Mouse (Mus musculus): ENCODE data around the gene Cysltr2. TPM values are rescaled to one million over a fixed set of nuclear protein-coding genes. Genes with fewer than 3 reads are reported as not detected.

Gene Cysltr2
- 0.11 TPM in 1 of 2 replicates, not detected in the other for polyA plus RNA-seq (2015; fragmentation: Nextera tagmentation; extraction: Ambion mirVana)

DNA sequence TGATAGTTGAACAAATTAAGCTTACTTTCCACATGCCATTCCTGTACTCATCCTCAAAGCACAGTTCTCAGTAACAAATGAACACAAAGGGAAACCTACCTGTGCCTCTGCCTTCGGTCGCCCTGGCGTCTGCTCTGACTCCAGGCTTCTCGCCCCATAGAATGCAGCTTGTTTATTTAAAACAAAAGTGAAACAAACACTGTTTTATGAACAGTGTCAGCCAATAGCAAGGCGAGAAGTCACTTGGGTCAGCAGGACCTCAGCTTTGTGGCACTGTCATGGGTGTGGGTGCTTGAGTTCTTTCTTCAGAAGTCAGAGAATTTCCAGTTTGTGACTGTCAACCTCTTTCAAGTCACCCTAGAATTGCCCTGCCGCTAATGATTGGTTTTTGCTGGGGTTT is at the start of gene Cysltr2:
Gene Cysltr2 (minus strand): TSS at position 178 of the 400 bp plus-strand sequence.
- Histone ChIP-seq H3K27me3 (no peaks in the 10 kb centered on the region), H3K4me3 (no peak within 1 kb of the TSS), H3K4me1 (replicated peaks) (no peaks in the 10 kb centered on the region), H3K9me3 (no peaks in the 10 kb centered on the region), H3K9ac (no peak within 1 kb of the TSS), H3K36me3 (no peaks in the 10 kb centered on the region), H3K27ac (replicated peaks) (no peak within 1 kb of the TSS), H3K4me2 (no peak within 1 kb of the TSS)
- ATAC-seq (ENCODE audit: low read depth) = no peak
- 46% methylated on average over 6 of the region's 6 CpGs for WGBS

DNA sequence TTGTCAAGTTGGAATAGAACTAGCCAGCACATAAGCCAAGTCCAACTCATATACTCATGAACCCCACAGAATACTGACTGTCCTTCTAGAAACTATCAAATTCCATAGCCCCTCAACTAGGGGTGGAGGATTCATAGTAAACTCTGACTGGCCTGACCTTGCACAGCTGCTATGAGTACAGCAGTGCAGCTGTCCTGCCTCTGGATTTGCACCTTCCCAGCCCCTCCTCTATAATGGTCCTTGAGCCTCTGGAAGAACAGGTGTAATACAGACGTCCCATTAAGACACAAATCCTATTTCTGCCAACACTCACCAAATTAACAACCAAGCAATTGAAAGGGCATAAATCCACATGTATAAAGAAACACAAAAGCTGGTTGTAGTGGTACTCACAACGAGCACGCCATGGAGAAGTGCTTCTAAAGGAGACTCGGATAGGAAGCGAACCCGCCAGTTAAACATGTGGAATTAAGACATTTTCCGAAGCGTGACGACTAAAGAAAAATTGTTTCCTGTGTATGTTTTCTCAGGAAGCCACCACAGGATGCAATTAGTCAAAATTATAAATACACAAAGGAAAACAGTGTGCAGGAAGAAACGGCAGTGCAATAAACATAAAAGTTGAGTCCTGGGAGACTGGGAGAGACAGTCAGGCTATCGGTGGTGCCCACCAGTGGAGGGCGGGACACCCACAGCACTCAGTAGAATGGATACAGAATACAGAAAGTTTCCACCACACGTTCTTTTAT is 46.1 kb upstream of the Cysltr2 start:
- no peak overlapping the region for H3K4me2 ChIP-seq
- WGBS = 68% methylated on average over 13 of the region's 13 CpGs
- H3K27ac ChIP-seq (replicated peaks) = no peak overlapping the region
- H3K4me3 ChIP-seq = no peak overlapping the region
- H3K27me3 ChIP-seq = no peaks in the 10 kb centered on the region
- H3K9ac ChIP-seq = no peak overlapping the region
- no peaks in the 10 kb centered on the region for H3K4me1 ChIP-seq (replicated peaks)
- H3K9me3 ChIP-seq = no peaks in the 10 kb centered on the region
- no peaks in the 10 kb centered on the region for H3K36me3 ChIP-seq
- ATAC-seq (ENCODE audit: low read depth) = no peak

DNA sequence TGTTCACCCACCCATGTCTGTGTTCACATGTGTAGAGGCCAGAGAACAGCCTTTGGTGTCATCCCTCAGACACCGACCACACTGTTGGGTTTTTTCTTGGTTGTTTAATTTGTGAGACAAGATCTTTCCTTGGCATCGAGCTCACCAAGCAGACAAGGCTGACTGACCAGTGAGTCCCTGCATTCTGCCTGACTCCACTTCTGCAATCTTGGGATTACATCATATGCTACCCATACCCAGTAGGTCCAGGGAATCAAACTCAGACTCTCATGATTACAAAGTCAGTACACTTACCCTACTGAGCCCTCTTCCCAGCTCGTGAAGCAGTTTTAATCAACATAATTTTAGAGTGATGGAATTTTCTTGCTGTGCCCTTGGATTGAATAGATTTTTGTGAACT is 44.0 kb upstream of the Cysltr2 start:
- no peaks in the 10 kb centered on the region for H3K9me3 ChIP-seq
- no peak overlapping the region for H3K4me3 ChIP-seq
- WGBS = 94% methylated on average over 3 of the region's 3 CpGs
- no peaks in the 10 kb centered on the region for H3K27me3 ChIP-seq
- no peak overlapping the region for H3K9ac ChIP-seq
- no peak for ATAC-seq (ENCODE audit: low read depth)
- no peaks in the 10 kb centered on the region for H3K36me3 ChIP-seq
- H3K27ac ChIP-seq (replicated peaks) = no peak overlapping the region
- no peak overlapping the region for H3K4me2 ChIP-seq
- no peaks in the 10 kb centered on the region for H3K4me1 ChIP-seq (replicated peaks)

DNA sequence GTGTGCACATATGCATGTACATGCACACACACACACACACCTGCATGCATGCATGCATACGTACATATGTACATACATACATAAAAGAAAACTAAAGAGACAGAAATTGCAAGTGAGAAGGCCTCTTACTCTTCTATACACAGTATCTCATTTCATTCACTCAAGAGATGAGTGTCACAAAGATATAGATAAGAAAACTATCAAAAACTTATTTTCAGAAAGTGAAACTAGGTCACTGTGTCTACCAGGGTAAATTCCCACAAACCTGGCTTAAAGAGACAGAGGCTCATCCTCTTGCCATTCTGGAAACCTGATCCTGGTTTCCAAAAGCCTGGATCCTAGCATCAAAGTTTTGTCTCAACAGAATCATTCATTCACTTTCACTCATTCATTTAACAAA is 39.3 kb upstream of the Cysltr2 start:
- Histone ChIP-seq H3K4me1 (replicated peaks) (no peaks in the 10 kb centered on the region), H3K36me3 (no peaks in the 10 kb centered on the region), H3K9me3 (no peaks in the 10 kb centered on the region), H3K4me2 (no peak overlapping the region), H3K27ac (replicated peaks) (no peak overlapping the region), H3K4me3 (no peak overlapping the region), H3K27me3 (no peaks in the 10 kb centered on the region), H3K9ac (no peak overlapping the region)
- no peak for ATAC-seq (ENCODE audit: low read depth)
- WGBS = 94% methylated on average over 1 of the region's 1 CpGs

DNA sequence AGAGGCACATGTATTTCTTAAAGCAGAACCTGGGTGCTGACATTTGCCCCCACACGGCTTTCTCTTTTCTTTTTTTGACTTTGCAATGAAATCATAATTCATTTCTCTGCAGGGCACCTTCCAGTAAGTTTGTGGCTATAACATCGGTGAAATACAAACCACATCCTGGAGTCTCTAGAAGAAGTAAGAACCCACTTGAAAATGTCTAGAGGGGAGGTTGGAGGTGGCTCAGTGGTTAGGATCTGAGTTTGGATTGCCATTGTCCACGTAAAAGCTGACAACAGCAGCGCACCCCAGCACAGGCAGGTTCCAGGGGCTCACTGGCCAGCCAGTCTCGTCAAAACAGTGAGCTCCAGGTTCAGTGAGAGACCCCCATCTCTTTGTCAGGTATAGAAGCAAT is 38.8 kb upstream of the Cysltr2 start:
- Histone ChIP-seq H3K9me3 (no peaks in the 10 kb centered on the region), H3K27me3 (no peaks in the 10 kb centered on the region), H3K4me2 (no peak overlapping the region), H3K27ac (replicated peaks) (no peak overlapping the region), H3K4me1 (replicated peaks) (no peaks in the 10 kb centered on the region), H3K36me3 (no peaks in the 10 kb centered on the region), H3K4me3 (no peak overlapping the region), H3K9ac (no peak overlapping the region)
- ATAC-seq (ENCODE audit: low read depth) = no peak
- WGBS = 84% methylated on average over 5 of the region's 5 CpGs

DNA sequence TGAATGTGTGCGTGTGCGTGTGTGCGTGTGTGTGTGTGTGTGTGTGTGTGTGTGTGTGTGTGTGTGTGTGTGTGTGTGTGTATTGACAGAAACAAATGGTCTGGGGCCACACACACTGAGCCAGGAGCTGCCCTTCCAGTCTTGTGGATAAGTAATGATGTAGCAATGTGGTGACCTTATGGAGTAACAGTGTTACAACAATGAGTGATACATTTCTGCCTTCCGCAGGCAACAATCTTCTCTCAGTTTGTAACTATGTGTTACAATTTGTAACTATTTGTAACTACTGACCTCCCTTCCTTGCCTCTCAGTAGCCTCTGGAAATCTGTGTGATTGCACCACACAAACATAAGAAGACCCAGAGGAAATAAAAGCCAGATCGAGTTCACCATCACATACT is 38.3 kb upstream of the Cysltr2 start:
- Histone ChIP-seq H3K27ac (replicated peaks) (no peak overlapping the region), H3K27me3 (no peaks in the 10 kb centered on the region), H3K4me3 (no peak overlapping the region), H3K4me2 (no peak overlapping the region), H3K36me3 (no peaks in the 10 kb centered on the region), H3K4me1 (replicated peaks) (no peaks in the 10 kb centered on the region), H3K9ac (no peak overlapping the region), H3K9me3 (no peaks in the 10 kb centered on the region)
- 77% methylated on average over 5 of the region's 5 CpGs for WGBS
- no peak for ATAC-seq (ENCODE audit: low read depth)

DNA sequence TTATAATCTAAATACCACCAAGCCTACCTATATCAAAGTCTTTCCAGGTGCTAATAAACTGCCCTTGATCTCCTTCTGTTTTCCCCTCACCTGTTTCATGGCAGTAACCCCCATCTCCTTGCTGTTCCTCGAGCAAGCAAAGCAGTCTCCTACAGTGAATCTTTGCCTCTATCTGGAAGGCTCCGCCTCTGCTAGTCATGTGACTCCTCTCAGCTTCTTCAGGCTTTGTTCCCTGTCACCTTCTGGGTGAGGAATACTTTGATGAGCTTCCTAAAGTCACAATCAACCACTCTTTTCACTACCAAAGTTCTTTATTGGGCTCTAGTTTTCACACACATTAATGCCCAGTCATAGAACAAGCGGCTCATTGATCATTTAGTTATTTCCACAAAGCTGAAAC is 37.5 kb upstream of the Cysltr2 start:
- Histone ChIP-seq H3K9ac (no peak overlapping the region), H3K36me3 (no peaks in the 10 kb centered on the region), H3K9me3 (no peaks in the 10 kb centered on the region), H3K4me1 (replicated peaks) (no peaks in the 10 kb centered on the region), H3K27ac (replicated peaks) (no peak overlapping the region), H3K4me2 (no peak overlapping the region), H3K4me3 (no peak overlapping the region), H3K27me3 (no peaks in the 10 kb centered on the region)
- no peak for ATAC-seq (ENCODE audit: low read depth)
- 63% methylated on average over 3 of the region's 3 CpGs for WGBS

DNA sequence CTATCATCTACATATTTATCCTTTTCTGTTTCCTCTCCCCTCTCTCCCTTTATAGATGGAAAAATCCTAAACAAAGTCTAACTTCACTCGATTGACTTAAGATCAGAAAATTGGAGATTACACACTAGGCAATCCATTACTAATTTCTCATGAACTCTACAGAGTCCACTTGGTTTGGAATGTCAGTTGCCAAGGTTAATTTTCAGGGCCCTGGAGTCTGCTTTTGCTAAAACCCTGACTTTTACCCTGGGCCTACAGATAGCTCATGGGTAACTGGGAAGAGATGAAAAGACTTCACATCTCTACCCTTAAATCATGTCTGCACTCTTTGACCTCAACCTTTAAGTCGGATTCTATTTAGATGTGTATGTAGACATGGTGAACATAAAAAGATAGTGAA is 34.6 kb upstream of the Cysltr2 start:
- no peaks in the 10 kb centered on the region for H3K9me3 ChIP-seq
- no peaks in the 10 kb centered on the region for H3K27me3 ChIP-seq
- no peak overlapping the region for H3K27ac ChIP-seq (replicated peaks)
- H3K4me2 ChIP-seq = no peak overlapping the region
- 88% methylated on average over 2 of the region's 2 CpGs for WGBS
- H3K4me1 ChIP-seq (replicated peaks) = no peaks in the 10 kb centered on the region
- no peak overlapping the region for H3K4me3 ChIP-seq
- no peaks in the 10 kb centered on the region for H3K36me3 ChIP-seq
- no peak for ATAC-seq (ENCODE audit: low read depth)
- no peak overlapping the region for H3K9ac ChIP-seq

DNA sequence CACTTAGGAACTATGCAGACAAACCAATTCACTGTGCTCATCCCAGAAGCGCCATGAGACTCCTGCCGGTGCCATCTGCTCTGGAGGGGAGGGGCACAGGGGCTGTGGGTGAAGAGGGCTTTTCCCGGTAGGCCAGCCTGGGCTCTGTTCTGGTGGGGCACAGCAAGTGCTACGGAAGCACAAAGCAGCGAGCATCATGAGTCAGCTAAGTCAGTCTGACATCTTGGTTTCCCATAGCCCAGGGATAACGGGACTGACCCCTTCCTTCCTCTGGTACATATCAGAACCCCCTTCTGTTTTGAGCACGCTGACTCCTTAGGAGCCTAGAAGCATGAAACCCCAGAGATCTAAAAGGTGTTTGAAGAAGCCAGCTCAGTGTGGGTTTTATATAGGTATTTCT is 15.5 kb upstream of the Cysltr2 start:
- H3K27ac ChIP-seq (replicated peaks) = no peak overlapping the region
- H3K4me3 ChIP-seq = no peak overlapping the region
- 51% methylated on average over 7 of the region's 7 CpGs for WGBS
- H3K9ac ChIP-seq = no peak overlapping the region
- no peaks in the 10 kb centered on the region for H3K9me3 ChIP-seq
- H3K27me3 ChIP-seq = no peaks in the 10 kb centered on the region
- no peak for ATAC-seq (ENCODE audit: low read depth)
- no peak overlapping the region for H3K4me2 ChIP-seq
- H3K36me3 ChIP-seq = no peaks in the 10 kb centered on the region
- H3K4me1 ChIP-seq (replicated peaks) = no peaks in the 10 kb centered on the region

DNA sequence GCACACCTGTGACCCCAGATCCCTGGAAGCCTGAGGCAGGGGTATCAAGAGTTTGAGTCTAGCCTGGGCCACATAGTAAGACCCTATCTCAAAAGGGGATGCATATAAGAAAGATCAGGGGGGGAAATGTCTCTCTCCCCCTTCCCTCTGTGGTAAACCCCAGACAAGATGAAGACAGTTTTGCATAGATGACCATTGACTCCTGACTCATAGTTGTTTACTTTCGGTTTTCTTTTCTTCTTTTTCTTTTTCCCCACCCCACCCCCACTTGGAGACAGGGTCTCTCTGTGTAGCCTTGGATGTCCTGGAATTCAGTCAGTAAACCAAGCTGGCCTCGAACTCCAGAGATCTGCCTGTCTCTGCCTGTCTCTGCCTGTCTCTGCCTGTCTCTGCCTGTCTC is 9.8 kb upstream of the Cysltr2 start:
- H3K9ac ChIP-seq = no peak overlapping the region
- H3K27me3 ChIP-seq = no peaks in the 10 kb centered on the region
- WGBS = 92% methylated on average over 2 of the region's 2 CpGs
- no peak for ATAC-seq (ENCODE audit: low read depth)
- H3K27ac ChIP-seq (replicated peaks) = no peak overlapping the region
- no peak overlapping the region for H3K4me3 ChIP-seq
- H3K4me2 ChIP-seq = no peak overlapping the region
- no peaks in the 10 kb centered on the region for H3K36me3 ChIP-seq
- no peaks in the 10 kb centered on the region for H3K4me1 ChIP-seq (replicated peaks)
- no peaks in the 10 kb centered on the region for H3K9me3 ChIP-seq

DNA sequence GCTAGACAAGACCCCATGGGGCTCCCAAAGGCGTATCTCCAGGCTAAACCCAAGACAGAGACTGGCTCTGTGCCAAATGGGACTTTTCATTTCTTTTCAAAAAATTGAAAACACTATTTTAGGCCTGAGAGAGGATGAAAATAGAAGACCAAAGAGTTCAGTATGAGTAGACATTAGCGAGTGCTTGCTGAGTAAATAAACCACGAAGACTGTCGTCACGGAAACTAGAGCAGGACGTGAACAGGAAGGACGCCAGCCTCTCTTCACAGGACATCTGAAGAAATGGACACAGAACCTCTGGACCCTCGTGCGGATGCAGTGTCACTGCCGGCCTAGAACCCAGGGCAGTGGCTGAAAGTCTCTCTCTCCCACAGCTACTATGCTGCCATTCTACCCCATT is 8.8 kb upstream of the Cysltr2 start:
- WGBS = 65% methylated on average over 10 of the region's 10 CpGs
- no peak overlapping the region for H3K4me3 ChIP-seq
- H3K4me1 ChIP-seq (replicated peaks) = no peaks in the 10 kb centered on the region
- H3K36me3 ChIP-seq = no peaks in the 10 kb centered on the region
- H3K4me2 ChIP-seq = no peak overlapping the region
- no peak overlapping the region for H3K27ac ChIP-seq (replicated peaks)
- ATAC-seq (ENCODE audit: low read depth) = no peak
- H3K9ac ChIP-seq = no peak overlapping the region
- no peaks in the 10 kb centered on the region for H3K9me3 ChIP-seq
- H3K27me3 ChIP-seq = no peaks in the 10 kb centered on the region

DNA sequence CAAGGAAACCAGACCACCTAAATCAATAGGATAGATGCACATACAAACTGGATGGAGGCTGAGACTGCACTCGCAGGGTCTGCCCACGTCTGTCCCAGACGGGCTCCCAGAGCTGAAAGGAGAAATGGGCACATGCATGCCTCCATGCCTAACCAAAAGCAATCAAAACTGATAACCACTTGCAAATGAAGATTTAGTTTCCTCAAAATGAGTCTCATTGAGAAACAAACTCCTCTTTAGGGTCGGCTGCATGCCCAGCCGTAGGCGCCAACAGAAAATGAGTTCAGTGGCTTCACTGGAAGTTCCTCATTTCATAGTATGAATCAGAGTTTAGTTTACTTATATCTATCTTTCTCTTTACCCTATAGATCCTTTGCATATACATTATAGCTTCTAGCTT is 7.9 kb upstream of the Cysltr2 start:
- WGBS = 94% methylated on average over 6 of the region's 6 CpGs
- H3K9ac ChIP-seq = no peak overlapping the region
- ATAC-seq (ENCODE audit: low read depth) = no peak

DNA sequence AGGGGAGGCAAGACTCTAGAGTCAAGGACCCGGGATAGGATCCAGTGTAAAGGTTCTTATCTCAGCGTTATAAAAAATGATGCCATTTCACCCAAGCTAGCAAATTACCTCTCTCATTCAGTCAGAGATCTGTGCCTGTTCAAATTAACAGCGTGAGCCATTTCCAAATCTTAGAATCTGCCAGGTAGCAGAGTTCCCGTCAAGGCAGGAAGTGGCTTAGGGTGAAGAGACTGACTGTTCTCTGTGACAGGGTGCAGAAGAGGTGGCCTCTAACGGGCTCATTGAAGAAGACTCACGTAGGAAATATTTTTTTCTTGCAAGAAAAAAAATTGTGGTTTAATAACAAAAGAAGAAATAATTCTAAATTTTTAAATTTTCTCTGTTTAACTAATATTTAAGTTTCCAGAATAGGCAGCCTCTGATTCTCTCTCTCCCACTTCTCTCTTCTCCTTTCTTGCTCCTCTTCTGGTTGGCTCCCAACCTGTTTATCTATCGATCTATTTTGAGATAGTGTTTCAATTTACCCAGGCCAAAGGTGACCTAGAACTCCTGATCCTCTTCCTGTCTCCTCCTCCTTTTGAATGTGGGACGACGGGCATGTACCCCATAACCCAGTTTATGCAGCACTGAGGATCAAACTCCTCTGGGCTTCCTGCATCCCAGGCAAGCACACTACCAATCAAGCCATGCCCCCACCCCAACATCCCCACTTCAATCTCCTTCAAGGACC is 3.5 kb downstream of the Cysltr2 start:
- ATAC-seq (ENCODE audit: low read depth) = no peak
- WGBS = 89% methylated on average over 9 of the region's 9 CpGs

More for the DNA sequence above, 7.9 kb upstream of the Cysltr2 start:
- H3K4me1 ChIP-seq (replicated peaks) = no peaks in the 10 kb centered on the region
- no peak overlapping the region for H3K27ac ChIP-seq (replicated peaks)
- no peaks in the 10 kb centered on the region for H3K9me3 ChIP-seq
- no peak overlapping the region for H3K4me3 ChIP-seq
- H3K27me3 ChIP-seq = no peaks in the 10 kb centered on the region
- no peak overlapping the region for H3K4me2 ChIP-seq
- no peaks in the 10 kb centered on the region for H3K36me3 ChIP-seq

More for the DNA sequence above, 3.5 kb downstream of the Cysltr2 start:
- H3K27me3 ChIP-seq = no peaks in the 10 kb centered on the region
- no peaks in the 10 kb centered on the region for H3K36me3 ChIP-seq
- no peaks in the 10 kb centered on the region for H3K4me1 ChIP-seq (replicated peaks)
- no peaks in the 10 kb centered on the region for H3K9me3 ChIP-seq
- no peak overlapping the region for H3K9ac ChIP-seq
- no peak overlapping the region for H3K4me3 ChIP-seq
- H3K4me2 ChIP-seq = no peak overlapping the region
- H3K27ac ChIP-seq (replicated peaks) = no peak overlapping the region

Measured in neural tube, embryonic 13.5 days (tissue).